Mouse (Mus musculus) granulocyte monocyte progenitor cell, adult 5-6 weeks (primary cell): ENCODE measurements at regions not wholly inside any gene's neighbourhood (a gene's known extent, or its start where the extent isn't known, plus 50 kb on each side); places are given as distances from the start of the nearest gene placed in this dataset.

Source experiments
- ATAC-seq: replicated peaks from 2 replicates; pipeline ENCODE4 v1.8.0; 2016; ENCODE audit warnings: mild to moderate bottlenecking, moderate TSS enrichment, inconsistent platforms; ENCODE audit not compliant: poor library complexity, severe bottlenecking

DNA sequence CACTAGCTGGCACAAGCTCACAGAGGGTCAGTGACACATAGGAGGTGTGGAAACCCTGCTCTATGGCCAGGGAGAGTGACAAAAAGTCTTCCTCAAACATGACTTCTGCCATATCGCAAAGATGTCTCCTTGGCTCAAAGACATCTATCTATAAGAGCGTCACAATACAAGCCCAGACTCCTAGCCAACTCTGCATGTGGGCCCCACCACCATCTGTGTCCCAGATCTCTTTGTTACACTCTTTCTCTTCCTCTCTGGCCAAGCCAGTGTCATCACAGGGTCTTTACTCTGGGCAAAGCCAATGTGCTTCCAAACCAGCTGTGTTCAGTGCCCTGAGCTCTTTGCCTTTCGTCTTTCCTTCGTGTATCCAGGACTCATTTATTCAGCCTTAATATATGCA lies 143.0 kb upstream of the Rybp start:
- no peak for ATAC-seq

DNA sequence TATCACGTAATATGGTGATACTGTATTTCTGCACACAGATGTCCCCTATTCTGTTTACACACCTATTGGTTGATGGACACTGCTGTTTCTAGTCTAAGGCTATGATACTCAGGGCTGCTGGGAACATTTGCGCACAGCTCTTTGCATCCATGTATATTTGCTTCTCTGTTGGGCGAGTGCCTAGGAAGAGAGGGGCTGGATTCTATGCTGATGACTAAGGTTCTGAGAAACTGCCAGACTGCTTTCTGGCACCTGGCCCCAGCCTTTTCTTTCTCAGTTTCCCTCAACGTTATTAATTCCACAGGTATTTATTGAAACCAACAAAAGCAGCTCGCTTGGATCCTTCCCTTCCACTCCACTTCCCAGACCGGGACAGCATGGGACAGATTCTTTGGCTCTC lies 142.2 kb upstream of the Rybp start:
- no peak for ATAC-seq

DNA sequence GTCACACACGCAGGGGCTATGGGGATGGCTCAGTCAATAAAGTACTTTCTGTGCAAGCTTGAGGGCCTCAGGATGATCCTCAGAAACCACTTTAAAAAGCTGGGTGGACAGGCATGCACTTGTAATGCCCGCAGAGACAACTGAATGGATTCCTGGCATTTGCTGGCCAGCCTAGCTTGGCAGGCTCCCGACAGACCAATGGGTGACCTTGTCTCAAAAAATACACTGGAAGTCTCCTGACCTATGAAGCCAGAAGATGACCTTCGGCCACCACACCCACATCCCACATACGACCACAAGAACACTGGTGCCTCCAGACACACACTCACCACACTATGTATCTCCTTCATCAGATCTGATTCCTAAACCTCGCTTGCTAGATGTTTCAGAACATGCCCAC lies 141.5 kb upstream of the Rybp start:
- no peak for ATAC-seq

DNA sequence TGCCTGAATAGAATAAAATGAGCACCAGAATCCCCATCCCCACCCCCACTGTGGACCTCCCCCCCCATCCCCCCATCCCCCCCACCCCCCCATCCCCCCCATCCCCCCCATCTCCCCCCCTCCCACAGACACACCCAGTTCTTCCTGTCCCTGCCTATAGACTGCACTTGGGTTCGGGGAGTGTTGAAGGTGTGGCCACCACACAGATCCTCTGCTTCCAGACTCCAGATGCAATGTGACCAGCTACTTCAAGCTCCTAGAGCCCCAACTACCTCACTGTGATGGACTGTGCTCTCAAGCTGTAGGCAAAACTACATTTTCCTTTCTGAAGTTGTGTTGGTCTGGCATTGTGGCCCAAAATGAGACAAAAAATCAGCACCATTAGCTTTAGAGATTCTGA lies 138.3 kb upstream of the Rybp start:
- no peak for ATAC-seq

DNA sequence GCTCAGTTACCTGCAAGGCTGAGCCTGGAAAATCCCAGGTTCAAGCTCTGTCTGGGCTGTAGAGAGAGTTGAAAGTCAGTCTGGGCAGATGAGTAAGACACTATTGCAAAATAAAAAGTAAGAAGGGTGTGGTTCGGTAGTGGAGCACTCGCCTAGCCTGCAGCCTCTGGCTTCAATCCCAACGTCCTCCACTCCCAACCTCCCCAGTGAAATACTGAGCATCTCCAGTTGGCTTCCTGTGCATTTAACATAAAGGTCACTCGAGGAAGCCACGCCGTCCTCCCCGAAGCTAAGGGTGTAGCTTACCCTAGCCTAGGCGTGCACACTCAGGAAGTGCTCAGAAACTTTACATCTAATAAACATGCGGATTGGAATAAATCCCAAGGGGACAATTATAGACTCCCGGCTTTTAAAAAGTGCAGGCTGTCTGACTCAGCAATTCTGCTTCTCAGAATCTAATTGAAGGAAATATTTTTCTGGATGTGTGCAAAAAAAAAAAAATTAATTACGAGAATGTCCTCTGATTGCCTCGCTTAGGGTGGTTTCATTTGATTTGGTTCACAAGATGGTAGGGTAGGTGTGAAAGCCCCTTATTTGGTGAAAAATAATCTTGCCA lies 137.6 kb upstream of the Rybp start:
- peak; percentile 48 for ATAC-seq

DNA sequence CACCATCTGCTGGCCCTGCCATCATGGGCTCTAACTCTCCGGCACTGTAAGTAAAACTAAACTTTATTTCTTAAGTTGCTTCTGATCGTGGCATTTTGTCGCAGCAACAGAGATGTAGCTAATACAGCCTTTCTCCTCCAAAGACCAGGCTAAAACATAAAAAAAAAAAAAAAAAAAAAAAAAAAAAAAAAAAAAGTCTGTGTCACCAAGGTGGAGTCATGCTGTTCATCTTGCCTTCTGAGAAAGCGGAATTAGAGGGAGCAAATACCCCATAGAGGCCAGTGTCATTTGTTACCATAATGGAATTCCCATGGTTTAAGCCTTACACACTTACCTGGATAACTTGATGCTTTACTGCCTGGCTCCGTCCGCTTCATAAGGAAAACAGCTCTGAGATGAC lies 136.9 kb upstream of the Rybp start:
- ATAC-seq, result no peak

DNA sequence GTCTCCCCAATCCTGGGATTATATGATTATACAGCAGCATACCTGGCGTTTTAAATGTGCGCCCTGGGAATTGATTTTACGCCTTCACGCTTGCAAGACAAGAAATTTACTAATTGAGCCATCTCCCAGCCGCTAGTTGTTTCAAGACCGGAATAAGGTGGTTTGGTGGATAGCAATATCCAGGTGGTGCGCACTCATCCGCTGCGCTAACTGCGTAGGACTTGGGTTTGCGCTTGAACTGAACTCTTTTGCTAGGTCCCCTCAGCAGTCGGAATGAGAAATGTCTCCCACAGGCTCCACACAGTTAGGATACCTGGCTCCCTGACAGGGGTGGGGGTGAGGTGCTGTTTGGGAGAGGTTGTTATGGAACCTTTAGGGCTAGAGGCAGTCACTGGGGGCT lies 136.4 kb upstream of the Rybp start:
- no peak for ATAC-seq

DNA sequence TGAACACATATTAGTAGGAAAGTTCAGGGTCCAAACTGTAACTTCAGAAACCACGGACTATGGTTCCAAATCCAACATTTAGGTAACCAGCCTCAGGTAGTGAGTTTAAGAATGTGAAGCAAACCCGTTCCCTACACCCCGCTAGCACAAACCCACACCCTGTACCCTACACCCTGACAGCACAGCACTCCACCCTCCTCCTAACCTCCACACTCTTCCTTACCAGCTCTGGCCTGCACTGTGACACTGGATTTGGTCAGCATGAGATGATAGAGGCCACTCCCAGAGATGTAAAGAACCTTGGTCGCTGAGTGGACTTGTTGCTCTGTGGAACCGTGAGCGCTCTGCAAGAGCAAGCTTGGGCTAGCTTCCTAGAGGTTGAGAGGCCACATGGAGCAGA lies 135.3 kb upstream of the Rybp start:
- ATAC-seq, result no peak

DNA sequence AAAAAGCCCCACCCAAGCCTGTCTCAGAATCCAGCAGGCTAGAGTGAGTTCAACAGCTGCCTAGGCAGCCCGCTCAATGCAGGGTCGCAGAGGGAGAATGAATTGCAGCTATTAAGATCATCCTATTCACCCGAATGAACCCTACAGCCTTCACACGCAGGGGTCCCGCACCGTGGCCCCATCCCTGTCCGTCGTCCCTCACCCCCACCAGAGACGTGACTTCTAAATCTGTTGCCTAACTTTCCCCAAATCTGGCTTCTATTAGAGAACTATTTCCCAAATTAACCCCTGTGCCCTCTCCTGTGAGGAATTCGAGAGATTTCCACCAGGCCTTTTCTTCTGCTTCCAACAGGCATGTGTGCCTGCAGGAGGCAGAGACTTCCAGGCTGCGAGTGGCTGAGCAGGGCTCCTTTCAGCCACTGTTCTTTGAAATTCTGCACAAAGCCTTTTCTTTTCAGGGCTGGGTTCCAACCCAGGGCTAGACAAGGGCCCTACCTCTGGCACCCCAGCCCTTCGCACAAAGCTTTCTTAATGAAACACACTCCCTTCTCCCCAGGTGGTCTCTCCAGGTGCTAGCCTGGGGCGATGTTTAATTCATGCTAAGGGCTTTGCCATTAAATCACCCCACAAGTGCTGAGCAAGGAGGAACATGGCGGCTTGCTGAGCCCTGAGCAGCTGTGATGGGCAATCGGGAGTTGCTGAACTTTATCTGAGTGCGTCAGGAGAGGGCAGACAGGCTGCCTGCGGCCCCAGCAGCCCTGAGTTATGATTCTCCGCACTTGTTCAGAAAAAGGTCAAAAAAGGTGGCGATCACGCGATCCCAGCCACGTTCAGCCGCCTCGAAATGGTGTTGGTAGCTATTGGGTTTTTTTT lies 134.7 kb upstream of the Rybp start:
- ATAC-seq, result no peak

DNA sequence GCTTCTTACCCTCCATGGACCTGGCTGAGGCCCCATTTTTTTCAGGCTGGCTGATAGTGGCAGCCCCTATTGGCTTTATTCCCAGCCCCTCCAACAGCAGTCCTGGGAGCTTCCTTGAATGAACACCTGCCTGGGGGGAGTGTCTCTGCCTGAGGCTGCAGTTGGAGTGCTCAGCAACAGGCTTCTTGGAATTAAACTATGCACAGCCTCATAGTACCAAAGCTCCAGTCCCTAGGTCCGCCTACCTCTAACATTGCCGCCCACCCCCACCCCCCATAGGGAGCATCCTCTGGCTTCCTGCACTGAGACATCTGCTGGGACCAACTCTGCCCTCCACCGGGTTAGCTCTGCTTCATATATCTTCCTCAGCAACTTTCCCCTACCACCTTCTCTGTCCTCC lies 133.3 kb upstream of the Rybp start:
- ATAC-seq, result no peak

DNA sequence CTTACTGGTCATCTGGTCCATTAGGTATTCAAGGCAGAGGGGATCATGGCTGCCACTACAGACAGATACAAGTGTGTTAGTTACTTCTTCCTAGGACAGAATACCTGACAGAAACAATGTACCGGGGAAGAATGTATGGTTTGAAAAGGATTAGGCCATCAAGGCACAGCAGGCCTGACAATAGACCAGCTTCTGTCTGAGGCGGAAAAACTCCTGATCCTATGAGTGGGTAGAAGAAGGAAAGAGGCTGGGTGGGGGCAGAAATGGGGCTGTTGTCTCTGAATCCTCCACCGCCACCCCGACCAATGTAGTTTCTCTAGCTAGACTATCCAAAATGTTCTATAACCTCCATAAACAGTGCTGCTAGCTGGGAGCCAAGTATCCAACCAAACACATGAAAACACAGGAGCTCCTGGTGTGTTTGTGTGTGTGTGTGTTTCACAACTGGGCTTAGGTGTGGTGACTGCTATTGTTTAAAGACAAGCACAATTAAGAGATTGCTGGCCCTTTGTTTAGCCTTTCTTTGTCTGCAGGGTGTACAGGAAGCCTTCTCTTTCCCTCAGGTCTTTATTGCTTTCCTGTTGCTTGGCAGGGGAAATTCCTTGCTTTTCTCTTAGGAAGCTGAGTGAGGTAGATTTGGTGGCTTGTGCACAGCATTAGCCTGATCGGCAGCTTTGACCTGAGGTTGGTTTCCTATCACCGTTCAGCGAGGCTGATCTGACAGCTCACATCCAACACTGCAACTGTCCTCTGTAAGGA lies 132.7 kb upstream of the Rybp start:
- no peak for ATAC-seq

DNA sequence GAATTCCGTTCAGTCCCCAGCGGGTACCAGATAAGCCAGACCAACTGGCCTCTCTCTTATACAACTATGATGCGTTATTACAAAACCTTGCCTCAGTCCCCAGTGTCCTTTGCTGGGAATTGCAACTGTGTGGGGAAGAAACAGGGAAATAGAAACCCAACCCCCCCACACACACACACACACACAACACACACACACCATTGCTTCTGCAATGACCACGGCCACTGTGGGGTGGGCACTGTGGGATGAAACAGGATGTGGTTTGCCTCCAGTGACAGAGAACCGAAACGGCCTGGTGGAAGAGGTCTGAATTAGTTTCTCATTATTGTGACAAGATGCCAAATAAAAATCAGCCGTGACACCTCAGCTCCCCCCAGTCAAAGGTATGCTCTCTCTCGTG lies 128.8 kb upstream of the Rybp start:
- ATAC-seq, result peak; percentile 97

DNA sequence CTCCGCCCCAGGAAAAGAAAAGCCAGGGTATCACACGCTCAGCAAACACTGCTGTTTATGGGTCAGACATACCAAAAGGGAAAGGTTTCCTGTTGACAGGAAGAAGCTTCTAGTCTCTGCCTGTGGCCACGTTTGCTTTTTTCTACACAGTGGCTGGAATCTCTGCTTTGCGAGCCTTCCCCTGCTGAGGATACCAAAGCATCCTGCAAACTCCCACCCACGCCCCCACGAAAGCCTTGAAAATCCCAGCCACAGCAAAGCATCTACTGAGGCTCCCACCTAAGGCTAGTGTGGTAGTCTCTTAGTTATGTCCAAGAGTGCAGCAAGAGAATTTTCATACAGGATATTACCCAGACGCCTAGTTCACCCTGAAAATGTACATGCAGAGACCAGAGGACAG lies 128.2 kb upstream of the Rybp start:
- no peak for ATAC-seq

DNA sequence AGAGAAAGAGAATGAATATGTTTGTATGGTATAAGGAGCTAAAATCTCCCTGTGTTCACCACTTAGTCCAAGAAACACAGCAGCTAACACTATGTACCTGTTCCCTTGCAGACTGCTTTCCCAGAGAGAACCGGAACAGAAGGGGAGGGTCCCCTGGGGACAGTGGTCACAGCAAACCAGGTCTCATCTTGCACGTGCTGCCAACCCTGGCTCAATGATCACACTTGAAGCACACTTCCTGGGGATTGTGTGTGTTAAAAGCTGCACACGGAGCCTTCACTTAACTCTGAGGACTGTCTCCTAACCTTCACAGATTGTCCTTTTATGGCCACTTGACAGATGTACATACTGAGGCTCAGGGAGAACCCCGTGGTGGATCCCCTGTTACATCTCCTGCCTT lies 127.6 kb upstream of the Rybp start:
- no peak for ATAC-seq

DNA sequence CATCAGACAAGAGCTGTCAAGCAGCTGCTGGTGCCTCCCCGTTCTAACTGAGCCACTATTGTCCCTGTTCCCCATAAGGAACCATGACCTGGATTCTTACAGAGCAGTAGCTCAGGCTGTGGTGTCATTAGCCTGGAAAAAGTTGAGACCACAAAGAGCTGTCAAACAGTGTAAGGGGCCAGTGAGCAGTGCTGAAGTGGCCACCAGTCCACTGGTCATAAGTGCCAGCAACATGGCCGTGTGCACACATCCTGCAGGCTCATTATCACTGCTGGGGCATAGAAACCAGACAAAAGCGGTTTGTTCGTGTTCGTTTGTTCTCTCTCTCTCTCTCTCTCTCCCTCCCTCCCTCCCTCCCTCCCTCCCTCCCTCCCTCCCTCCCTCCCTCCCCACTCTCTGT lies 125.2 kb upstream of the Rybp start:
- no peak for ATAC-seq

DNA sequence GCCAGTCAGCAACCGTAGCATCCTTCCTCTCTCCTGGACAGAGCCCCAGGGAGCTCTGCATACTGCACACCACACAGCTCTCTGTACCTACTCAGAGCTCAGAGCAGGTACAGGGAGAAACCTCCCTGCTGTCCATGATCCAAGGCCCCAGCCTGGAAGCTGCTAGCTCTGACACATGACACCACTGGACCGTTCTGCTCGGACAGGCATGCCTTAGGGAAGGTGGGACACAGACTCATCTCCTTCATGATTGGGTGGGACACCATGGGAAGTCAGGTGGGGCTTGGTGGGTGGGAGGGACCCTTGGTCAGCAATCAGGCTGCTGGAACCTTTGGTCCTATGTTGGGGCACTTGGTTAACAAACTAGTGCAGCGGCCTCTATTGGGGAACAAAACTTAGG lies 124.7 kb upstream of the Rybp start:
- no peak for ATAC-seq

DNA sequence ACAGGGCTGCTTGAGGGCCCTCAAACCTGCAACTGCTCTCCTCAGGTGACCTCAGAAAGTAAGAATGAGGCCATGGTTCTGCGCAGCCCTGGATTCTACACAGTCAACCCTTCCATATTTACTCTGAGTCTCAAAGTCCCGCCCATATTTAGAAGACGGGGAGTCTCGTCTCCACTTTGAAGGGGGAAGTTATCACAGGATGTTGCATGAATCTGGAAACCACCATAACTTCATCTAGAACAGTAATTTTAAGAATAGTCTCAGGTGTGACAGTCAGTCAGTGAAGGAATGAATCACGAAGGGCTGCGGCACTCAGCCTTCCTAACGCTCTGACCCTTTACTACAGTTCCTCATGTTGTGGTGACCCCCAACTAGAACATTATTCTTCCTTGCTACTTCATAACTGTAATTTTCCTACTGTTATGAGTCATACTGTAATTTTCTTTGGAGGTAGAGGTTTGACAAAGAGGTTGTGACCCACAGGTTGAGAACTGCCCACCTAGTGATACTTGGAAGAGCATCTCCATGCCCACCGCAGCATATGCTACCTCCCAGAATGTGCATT lies 122.9 kb upstream of the Rybp start:
- ATAC-seq, result peak; percentile 89

DNA sequence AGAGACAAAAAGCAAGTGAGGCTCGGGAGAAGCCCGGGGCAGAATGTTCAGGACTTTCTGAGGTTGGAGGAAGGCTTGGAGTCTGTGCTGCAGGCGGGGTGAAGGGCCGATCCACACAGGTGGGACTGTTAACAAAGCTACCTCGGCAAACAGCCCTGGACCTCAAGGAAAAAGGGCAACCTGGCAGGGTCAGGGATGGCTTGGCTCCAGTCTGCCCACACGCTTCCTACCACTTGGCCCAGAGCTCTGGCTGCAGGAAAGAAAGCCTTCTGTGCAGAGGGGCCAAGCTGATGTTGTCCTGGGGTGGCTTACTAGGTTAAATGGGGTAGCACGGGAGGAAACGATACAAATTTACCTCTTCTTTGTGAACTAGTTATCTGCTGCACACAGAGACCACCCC lies 121.5 kb upstream of the Rybp start:
- ATAC-seq, result no peak

DNA sequence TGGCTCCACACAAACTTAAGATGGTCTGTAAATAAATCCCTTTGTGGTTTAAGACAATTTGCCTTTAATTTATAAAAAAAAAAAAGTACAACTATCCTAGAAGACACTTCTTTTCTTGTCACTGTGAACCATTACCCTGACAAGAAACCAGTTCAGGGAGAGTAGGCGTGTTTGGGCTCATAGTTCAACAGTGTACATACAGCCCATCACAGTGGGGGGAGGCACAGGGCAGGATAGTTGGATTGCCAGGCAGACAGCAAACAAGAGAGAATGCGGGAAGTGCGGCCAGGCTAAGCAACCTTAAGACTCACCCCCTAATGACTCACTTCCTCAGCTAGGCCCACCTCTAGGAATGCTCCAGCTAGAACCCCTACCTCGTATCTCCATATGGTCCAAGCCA lies 119.2 kb upstream of the Rybp start:
- ATAC-seq, result no peak

DNA sequence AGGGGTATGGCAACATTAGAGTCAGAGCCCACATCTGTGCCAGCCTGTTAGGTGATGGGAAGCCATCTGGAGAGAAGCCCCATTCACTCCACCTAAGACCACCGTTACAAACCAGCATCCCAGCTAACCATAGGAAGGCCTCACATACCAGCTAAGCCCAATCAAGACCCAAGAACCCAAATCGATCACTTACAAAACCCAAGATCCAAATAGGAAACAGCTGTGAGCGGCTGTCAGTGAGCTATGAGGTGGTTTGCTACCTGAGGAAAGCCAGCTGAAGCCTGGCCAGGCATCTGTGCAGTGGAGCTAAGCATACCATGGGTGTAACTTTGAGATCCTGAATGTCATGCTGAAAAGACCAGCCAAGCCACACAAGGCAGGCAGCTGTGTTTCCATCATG lies 116.9 kb upstream of the Rybp start:
- no peak for ATAC-seq

DNA sequence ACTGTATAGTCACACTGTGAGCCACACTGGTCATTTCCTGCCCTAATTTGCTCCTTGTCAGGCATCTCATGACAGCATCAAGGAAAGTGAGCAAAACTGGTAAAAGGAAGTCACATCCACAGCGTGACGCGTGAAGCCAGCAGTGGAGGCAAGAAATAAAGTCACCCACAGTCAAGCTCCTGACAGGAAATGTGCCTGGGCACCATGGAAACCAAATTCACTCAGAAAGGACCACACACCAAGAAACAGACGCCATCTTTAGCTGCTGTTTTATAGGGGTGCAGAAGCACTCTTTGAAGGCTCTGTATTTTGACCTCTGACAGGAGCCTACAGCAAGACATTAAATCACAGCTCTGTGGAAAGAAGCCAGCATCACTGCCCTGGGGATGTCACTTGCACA lies 115.4 kb upstream of the Rybp start:
- peak; percentile 31 for ATAC-seq
